Mouse (Mus musculus): ENCODE measurements around the gene Tmem131l.

DNA sequence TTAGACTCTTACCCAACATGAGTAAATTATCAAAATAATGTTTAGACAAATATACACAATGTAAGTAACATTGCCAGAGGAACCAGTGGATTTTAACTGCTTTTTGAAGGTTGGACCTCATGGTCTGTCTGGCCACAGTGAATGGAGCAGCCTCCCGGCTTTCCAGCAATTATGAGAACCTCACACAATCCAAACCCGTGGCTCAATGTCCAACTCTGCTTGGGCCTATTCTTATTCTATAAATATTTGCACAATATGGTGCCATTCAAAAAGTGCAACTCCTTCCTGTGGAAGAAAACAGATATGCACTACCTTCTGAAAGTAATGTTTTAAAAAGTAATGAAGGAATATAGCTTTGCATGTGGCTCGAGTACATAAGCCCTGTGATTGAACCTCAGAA, 62.2 kb downstream of the Tmem131l start:
- no peak for TF ChIP-seq POLR2A (IDR thresholded peaks at IDR 0.05; ENCODE audit: low read depth, low read length)
- no peak for TF ChIP-seq CTCF (conservative IDR thresholded peaks at IDR 0.05; ENCODE audit: insufficient read depth, insufficient read length, low read depth, low read length)
